Mouse (Mus musculus) hindbrain, embryonic 10.5 days (tissue): ENCODE data around the gene Phka2. TPM values are rescaled to one million over a fixed set of nuclear protein-coding genes. Genes with fewer than 3 reads are reported as not detected.

Experiments
- DNase-seq: peaks from one replicate; pipeline ENCODE4 v3.0.0-alpha.2; 2017; ENCODE audit warnings: low spot score
- H3K27ac ChIP-seq: fragments of 300-500 bp; sonication (generic); 2 replicates; pipeline ENCODE4 v1.5.1; 2016; ENCODE audit warnings: mild to moderate bottlenecking, moderate library complexity
- H3K27me3 ChIP-seq: fragments of 300-500 bp; sonication (generic); 2 replicates; pipeline ENCODE4 v1.6.1; 2016; ENCODE audit warnings: mild to moderate bottlenecking; ENCODE audit not compliant: poor library complexity, insufficient read depth, severe bottlenecking
- H3K36me3 ChIP-seq: fragments of 300-500 bp; sonication (generic); 2 replicates; pipeline ENCODE4 v1.6.1; 2016; ENCODE audit warnings: mild to moderate bottlenecking, moderate library complexity
- H3K4me1 ChIP-seq: fragments of 300-500 bp; sonication (generic); replicated peaks from 2 replicates; pipeline ENCODE4 v1.6.1; 2016; ENCODE audit warnings: mild to moderate bottlenecking
- H3K4me3 ChIP-seq: fragments of 300-500 bp; sonication (generic); 2 replicates; pipeline ENCODE4 v1.5.1; 2016; ENCODE audit warnings: mild to moderate bottlenecking, moderate library complexity
- H3K9me3 ChIP-seq: fragments of 300-500 bp; sonication (generic); 2 replicates; pipeline ENCODE4 v1.6.1; 2016; ENCODE audit warnings: mild to moderate bottlenecking, moderate library complexity
- WGBS: fragments of 180-500 bp; shearing (Covaris S2); methylation state at CpG from one replicate; pipeline ENCODE4 v1.1.7; 2016; 5-methylcytosine and 5-hydroxymethylcytosine counted together
- polyA plus RNA-seq: library from polyadenylated mRNA; unstranded; fragments of >200 nt; fragmentation: Nextera tagmentation; extraction: Ambion mirVana; gene quantifications from 2 replicates; pipeline ENCODE4 v1.2.1, GENCODE M21; 2016

Gene Phka2
- polyA plus RNA-seq, 1 experiment from 2014 or later: 16.5 TPM

DNA sequence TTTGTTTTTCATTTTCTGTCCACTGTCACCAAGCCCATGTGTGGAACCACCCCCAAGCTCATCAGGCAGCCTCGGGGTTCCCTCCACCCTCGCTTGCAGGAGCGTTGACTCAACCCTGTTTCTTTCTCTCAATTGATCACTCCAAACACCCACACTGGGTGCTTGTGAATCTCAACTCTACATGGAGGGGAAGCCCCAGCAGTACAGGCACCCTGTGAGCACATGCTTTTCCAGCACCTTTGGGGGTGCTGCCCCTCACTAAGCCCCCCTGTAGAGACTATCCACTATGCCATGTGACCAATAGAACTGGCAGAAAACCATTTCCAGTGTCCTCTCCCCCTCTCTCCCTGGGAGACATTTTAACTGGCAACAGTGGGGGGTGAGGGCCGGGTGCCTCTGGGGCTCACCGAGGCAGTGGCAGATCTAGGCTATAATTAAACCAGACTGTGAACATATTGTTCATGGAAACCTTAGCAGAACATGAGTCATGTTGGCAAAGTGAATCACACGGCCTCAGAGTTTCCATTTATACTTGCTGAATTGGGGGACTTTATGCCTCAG lies 102.1 kb downstream of the Phka2 start:
- DNase-seq: no peak
- peaks cover 6% of the 10 kb centered on the region for H3K4me1 ChIP-seq
- H3K9me3 ChIP-seq: no peaks in the 10 kb centered on the region
- H3K27ac ChIP-seq: no peak overlapping the region
- H3K36me3 ChIP-seq: no peaks in the 10 kb centered on the region
- 68% methylated on average over 6 of the region's 6 CpGs for WGBS
- no peak overlapping the region for H3K4me3 ChIP-seq
- H3K27me3 ChIP-seq: peaks cover 73% of the 10 kb centered on the region

DNA sequence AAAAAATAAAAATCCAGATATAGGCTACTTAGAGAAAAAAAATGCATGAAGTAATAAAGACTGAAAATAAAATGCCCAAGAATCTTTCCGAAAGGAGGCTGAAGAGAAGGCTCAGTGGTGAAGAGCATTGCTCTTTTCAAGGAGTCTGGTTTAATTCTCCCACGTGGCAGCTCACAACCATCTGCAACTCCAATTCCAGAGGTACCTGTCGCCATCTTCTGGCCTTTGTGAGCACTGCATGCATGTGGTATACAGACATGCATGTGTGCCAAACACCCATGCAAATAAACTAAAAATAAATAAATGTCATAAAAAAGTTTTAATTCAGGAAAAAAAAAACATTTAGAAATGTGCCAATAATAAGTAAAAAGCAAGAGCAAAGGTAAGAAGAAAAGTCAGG lies 107.9 kb downstream of the Phka2 start:
- Histone ChIP-seq H3K4me3 (no peak overlapping the region), H3K4me1 (no peaks in the 10 kb centered on the region), H3K9me3 (no peaks in the 10 kb centered on the region), H3K36me3 (no peaks in the 10 kb centered on the region), H3K27ac (no peak overlapping the region), H3K27me3 (peaks cover 41% of the 10 kb centered on the region)
- 41% methylated on average over 3 of the region's 3 CpGs for WGBS
- peak; percentile 43 for DNase-seq

- no peaks in the 10 kb centered on the region for H3K9me3 ChIP-seq
- no peak for DNase-seq
- H3K27me3 ChIP-seq: peaks cover 34% of the 10 kb centered on the region
- no peak overlapping the region for H3K4me3 ChIP-seq
- no peaks in the 10 kb centered on the region for H3K4me1 ChIP-seq
- no peaks in the 10 kb centered on the region for H3K36me3 ChIP-seq
- 67% methylated on average over 2 of the region's 2 CpGs for WGBS
- H3K27ac ChIP-seq: no peak overlapping the region
Observed at GRCm38 (mm10) chrX:160610482-160610881, 108.5 kb downstream of the Phka2 start.

GRCm38 (mm10) chrX:160610882-160611644 lies 109.1 kb downstream of the Phka2 start:
- no peaks in the 10 kb centered on the region for H3K36me3 ChIP-seq
- WGBS: 28% methylated on average over 4 of the region's 4 CpGs
- DNase-seq: no peak
- H3K27ac ChIP-seq: no peak overlapping the region
- no peak overlapping the region for H3K4me3 ChIP-seq
- peaks cover 28% of the 10 kb centered on the region for H3K27me3 ChIP-seq
- no peaks in the 10 kb centered on the region for H3K9me3 ChIP-seq
- no peaks in the 10 kb centered on the region for H3K4me1 ChIP-seq

Other genes with a start within 250 kb of the Phka2 start
- gene Adgrg2, start 111.5 kb upstream of the Phka2 start, polyA plus RNA-seq: 0.21 and 0.77 TPM in 2 replicates
- gene Ppef1, start 233.6 kb downstream of the Phka2 start, polyA plus RNA-seq: not detected in 2 replicates